Mouse (Mus musculus): ENCODE data around the gene Tmed1. TPM values are rescaled to one million over a fixed set of nuclear protein-coding genes. Genes with fewer than 3 reads are reported as not detected.
"Not testable (repeated sequence)": the region's sequence is repeated elsewhere in the genome, so short reads cannot be mapped to it uniquely, and the experiment has no call there.

Tmed1 gene
- polyA plus RNA-seq, 1 experiment = 40.8 TPM

DNA sequence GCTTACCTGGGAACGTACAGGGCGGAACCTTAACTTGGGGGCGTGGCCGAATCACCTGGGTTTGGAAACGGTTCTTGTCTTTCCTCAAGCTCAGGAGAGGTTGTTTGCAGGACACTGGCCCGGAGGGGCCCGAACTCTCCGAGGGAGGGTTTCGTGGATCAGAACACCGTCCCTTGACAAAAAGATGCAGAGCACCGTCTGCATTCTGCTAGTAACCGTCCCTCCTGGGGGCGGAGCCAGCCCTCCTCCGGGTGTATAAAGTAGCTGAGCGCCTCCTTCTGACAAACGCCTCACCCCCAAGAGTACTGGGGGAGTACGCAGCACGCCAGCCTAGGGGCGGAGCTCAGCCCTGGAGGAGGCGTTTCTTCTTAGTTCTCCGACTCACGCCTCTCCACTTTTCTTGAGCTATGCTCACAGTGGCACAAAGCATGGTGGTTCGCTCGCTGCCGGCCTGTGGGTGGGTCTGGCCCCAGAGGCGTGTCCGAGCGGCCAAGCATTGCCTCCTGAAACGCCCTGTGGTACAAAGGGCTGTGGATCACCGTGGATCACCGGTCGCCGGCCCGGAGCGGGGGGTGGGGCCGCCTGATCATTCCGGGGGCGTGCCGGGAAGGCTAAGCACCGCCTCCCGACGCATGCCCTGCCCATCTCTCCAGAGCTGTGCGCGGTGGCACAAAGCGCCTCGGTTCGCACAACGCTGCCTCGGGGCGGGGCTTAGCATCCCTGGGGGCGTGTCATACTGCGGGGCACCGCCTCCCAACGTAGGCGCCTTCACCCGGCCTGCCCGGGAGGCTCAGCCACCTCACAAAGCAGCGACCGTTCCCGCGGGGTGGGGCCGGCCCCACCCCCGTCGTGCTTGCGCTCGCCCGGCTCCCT, 36.1 kb upstream of the Tmed1 start:
- TF ChIP-seq CTCF (IDR thresholded peaks at IDR 0.05; ENCODE audit: borderline replicate concordance, extremely low read depth, insufficient read depth, insufficient read length) (peak; percentile 72; the same call in 1 of the 2 replicates), POLR2A (IDR thresholded peaks at IDR 0.05; ENCODE audit: borderline replicate concordance, extremely low read depth, insufficient read depth, insufficient read length, poor library complexity, severe bottlenecking) (peak; percentile 36; the same call in 1 of the 2 replicates)
- DNase-seq (ENCODE audit: low read depth) = peak; percentile 99

DNA sequence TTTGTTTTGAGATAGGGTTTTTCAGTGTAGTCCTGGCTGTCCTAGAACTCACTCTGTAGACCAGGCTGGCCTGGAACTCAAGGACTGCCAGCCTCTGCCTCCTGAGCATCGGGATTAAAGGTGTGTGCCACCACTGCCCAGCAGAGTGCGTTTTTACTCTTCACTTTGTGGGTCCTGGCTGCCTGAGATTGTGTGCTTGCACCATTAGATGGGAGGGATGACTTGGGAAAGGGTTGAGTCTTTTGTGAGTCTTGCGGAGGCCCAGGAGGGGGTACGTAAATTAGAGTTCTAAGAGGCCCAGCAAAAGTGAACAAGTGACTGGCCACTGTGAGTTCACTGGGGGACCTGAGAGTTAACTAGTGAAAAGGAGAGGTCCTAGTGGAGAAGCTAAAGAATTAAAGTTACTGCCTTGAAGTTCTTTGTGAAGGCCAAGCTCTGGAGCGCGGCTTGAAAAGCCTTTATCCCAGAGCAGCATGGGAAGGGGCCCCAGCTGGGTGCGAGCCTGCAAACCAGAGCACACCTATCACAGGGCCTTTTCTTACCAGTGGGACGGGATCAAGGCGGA, 35.4 kb upstream of the Tmed1 start:
- no peak for DNase-seq (ENCODE audit: low read depth)
- TF ChIP-seq CTCF (IDR thresholded peaks at IDR 0.05; ENCODE audit: borderline replicate concordance, extremely low read depth, insufficient read depth, insufficient read length) (no peak), POLR2A (IDR thresholded peaks at IDR 0.05; ENCODE audit: borderline replicate concordance, extremely low read depth, insufficient read depth, insufficient read length, poor library complexity, severe bottlenecking) (no peak)

DNA sequence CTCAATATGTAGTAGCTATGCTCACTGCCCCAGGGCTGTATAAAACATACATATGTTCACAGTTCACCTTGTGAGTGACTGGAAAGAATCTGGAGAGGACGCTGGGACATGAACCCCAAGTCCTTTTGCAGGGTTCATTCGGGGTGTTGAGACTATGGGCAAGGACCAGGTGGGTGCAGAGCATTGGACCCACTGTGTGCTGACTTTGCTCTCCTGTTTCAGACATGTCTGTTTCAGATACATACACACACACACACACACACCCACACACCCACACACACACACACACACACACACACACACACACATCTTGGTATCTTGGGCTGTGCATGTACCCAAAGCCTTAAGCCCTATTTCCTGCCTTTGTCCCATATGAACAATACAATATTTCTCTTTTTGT, 31.9 kb upstream of the Tmed1 start:
- DNase-seq (ENCODE audit: low read depth) = not testable (repeated sequence)

DNA sequence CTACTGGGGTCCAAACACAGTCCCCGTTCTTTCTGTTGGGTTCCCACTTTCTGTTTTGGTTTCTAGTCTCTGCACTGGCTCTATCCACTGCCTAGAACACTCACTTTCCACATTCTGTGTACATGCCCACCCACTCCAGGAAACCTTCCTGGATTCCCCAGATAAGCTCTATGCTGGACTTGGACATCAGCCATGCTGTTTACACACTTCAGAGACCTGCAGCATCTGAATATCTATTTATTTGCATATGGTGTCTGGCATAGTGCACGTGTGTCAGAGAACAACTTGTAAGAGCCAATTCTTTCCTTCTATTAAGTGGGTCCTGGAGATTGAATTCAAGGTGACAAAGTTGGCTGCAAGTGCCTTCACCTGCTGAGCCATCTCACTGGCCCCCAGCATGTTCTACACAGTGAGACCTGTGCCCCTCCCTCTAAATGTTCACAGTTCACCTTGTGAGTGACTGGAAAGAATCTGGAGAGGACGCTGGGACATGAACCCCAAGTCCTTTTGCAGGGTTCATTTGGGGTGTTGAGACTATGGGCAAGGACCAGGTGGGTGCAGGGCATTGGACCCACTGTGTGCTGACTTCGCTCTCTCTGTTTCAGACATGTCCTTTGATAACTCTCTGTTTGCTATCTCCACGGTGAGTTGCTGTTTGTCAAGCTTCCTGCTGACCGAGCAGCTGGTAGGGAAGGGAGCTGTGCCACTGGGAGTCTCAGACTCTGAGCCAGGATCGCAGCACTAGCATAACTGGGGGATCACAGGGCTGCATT, 30.1 kb upstream of the Tmed1 start:
- no peak for DNase-seq (ENCODE audit: low read depth)
- no peak for TF ChIP-seq POLR2A (IDR thresholded peaks at IDR 0.05; ENCODE audit: borderline replicate concordance, extremely low read depth, insufficient read depth, insufficient read length, poor library complexity, severe bottlenecking)
- no peak for TF ChIP-seq CTCF (IDR thresholded peaks at IDR 0.05; ENCODE audit: borderline replicate concordance, extremely low read depth, insufficient read depth, insufficient read length)

DNA sequence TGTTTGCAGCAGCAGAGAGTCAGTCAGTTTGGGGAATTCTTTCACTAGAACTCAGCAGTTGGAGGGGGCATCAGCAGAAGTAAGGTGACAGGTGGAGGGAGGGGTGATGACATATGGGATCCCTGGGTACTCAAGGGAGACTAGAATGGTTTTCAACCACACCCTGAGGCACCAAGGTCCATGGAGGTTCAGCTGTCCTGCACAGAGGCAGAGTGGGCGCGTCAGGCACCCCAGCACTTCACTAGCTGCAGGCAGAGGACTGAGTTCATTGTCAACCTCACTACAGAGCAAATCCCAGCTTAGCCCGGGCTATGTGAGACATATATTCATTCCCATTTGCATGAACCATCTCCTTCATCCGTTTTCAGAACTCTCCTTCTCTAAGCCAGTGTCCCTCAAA, 27.0 kb upstream of the Tmed1 start:
- TF ChIP-seq POLR2A (IDR thresholded peaks at IDR 0.05; ENCODE audit: borderline replicate concordance, extremely low read depth, insufficient read depth, insufficient read length, poor library complexity, severe bottlenecking) (no peak), CTCF (IDR thresholded peaks at IDR 0.05; ENCODE audit: borderline replicate concordance, extremely low read depth, insufficient read depth, insufficient read length) (no peak)
- no peak for DNase-seq (ENCODE audit: low read depth)

DNA sequence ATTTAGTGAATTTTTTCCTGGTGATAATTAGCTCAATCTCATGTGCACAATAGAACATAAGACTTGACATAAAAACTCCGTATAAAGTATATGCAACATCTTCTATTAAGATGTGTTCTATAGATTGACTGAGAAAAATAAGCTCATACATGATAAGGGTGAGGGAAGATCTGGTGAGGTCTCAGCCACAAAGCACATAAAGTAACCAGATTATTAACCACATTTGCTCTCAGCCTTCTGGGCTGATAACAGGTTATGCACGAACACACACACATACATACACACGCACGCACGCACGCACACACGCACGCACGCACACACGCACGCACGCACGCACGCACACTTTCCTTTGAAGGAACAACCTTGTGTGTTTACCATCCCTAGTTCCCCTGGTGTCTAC, 26.4 kb upstream of the Tmed1 start:
- TF ChIP-seq POLR2A (IDR thresholded peaks at IDR 0.05; ENCODE audit: borderline replicate concordance, extremely low read depth, insufficient read depth, insufficient read length, poor library complexity, severe bottlenecking) = no peak
- no peak for TF ChIP-seq CTCF (IDR thresholded peaks at IDR 0.05; ENCODE audit: borderline replicate concordance, extremely low read depth, insufficient read depth, insufficient read length)
- no peak for DNase-seq (ENCODE audit: low read depth)

DNA sequence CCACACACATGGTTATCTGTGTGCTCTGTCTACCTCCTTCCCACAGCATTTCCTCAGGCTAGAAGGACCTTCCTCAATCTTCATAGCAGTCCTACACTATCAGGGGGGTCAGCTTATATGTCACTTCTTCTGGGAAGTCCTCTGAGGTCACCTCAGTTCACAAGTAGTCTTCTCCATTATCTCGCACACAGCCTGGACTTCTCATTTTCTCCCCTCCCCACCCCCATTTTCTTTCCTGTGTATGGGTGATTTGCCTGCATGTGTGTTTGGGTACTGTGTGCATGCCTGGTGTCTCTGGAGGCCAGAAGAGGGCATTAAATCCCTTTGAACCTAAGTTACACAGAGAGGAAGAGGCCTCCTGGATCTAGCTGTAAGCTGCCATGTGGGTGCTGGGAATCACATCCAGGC, 17.9 kb upstream of the Tmed1 start:
- TF ChIP-seq CTCF (IDR thresholded peaks at IDR 0.05; ENCODE audit: borderline replicate concordance, extremely low read depth, insufficient read depth, insufficient read length) (no peak), POLR2A (IDR thresholded peaks at IDR 0.05; ENCODE audit: borderline replicate concordance, extremely low read depth, insufficient read depth, insufficient read length, poor library complexity, severe bottlenecking) (no peak)
- DNase-seq (ENCODE audit: low read depth) = no peak

DNA sequence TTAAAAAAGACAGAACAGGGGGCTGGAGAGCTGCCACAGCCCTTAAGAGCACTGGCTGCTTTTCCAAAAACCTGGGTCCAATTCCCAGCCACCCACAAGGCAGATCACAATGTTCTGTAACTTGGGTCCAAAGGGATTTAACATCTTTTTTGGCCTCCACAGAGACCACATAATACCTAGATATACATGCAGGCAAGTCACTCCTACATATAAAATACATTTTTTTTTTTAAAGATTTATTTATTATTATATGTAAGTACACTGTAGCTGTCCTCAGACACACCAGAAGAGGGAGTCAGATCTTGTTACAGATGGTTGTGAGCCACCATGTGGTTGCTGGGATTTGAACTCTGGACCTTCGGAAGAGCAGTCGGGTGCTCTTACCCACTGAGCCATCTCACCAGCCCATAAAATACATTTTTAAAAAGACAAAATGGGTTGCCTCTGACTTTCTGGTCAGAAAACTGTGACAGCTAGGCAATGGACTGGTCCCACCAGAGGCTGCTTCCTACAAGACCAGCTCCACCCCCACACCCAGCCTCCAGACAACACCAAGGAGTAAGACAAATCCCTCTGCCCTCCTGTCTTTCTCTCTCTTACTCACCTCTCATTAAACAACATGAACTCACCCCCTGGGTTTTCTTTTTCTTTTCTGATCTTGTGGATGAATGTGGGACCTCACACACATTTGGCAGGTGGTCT, 17.2 kb upstream of the Tmed1 start:
- DNase-seq (ENCODE audit: low read depth) = no peak
- TF ChIP-seq CTCF (IDR thresholded peaks at IDR 0.05; ENCODE audit: borderline replicate concordance, extremely low read depth, insufficient read depth, insufficient read length) (no peak), POLR2A (IDR thresholded peaks at IDR 0.05; ENCODE audit: borderline replicate concordance, extremely low read depth, insufficient read depth, insufficient read length, poor library complexity, severe bottlenecking) (no peak)

DNA sequence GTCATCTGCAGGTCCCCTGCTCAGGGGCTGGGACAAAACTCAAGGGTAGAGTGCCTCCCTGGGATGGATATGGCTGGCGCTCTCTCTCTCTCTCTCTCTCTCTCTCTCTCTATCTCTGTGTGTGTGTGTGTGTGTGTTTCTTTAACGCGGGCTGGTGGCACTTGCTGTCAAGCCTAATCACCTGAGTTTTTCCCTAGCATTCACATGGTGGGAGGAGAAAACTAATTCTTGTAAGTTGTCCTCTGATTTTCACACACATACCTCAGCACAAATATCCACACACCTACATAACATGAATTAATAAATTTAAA, 16.5 kb upstream of the Tmed1 start:
- no peak for DNase-seq (ENCODE audit: low read depth)
- no peak for TF ChIP-seq POLR2A (IDR thresholded peaks at IDR 0.05; ENCODE audit: borderline replicate concordance, extremely low read depth, insufficient read depth, insufficient read length, poor library complexity, severe bottlenecking)
- no peak for TF ChIP-seq CTCF (IDR thresholded peaks at IDR 0.05; ENCODE audit: borderline replicate concordance, extremely low read depth, insufficient read depth, insufficient read length)

DNA sequence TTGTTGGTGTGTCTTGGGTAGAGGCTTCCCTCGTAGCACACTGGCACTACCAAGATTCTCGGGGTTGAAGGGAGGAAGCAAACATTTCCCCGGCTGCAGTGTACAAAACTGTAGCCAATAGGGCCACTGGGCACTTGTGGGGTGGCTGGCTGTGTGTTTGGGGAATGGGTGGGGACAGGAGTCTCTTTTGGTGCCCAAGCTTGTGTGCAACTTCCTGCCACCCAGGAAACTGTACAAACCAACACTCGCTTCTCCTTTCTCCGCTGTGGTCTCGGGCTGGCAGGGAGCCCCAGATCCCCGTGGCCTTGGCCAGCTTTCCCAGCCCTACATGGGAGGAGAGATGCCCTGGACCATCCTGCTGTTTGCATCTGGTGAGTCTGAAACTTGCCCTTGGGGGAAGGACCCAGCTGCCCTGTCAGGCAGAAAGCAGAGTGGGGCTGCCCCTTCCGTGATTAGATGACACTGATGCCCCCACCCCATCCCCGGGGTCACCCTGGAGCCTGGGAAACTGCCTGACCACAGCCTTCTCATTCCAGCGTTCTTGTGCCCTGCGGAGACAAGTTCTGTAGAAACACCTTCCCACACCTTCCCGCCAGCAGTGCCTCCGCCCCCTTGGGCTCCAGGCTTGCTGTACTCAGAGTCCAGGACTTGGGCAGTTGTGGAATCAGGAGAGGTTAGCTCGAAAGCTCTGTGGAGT, 16.0 kb upstream of the Tmed1 start, which contains the start of gene AB124611:
AB124611 (plus strand) TSS at position 240 of the 697 bp plus-strand sequence.
- TF ChIP-seq POLR2A (IDR thresholded peaks at IDR 0.05; ENCODE audit: borderline replicate concordance, extremely low read depth, insufficient read depth, insufficient read length, poor library complexity, severe bottlenecking) (no peak), CTCF (IDR thresholded peaks at IDR 0.05; ENCODE audit: borderline replicate concordance, extremely low read depth, insufficient read depth, insufficient read length) (no peak)
- no peak for DNase-seq (ENCODE audit: low read depth)

All from brain, embryonic 14.5 days (tissue).